Mouse (Mus musculus): Measurements from ENCODE around the gene Ptcd2. TPM values are rescaled to one million over a fixed set of nuclear protein-coding genes. Genes with fewer than 3 reads are reported as not detected.
A peak's percentile ranks its signal among the peaks of the same experiment; 100 is the strongest.
"Not testable (repeated sequence)": the region's sequence is repeated elsewhere in the genome, so short reads cannot be mapped to it uniquely, and the experiment has no call there.

The Ptcd2 gene
- total RNA-seq, 2 experiments from 2014 or later = 28.2 to 31.4 TPM

- no peak for DNase-seq
Observed at GRCm38 (mm10) chr13:99355072-99355471, 10.6 kb upstream of the Ptcd2 start.

- no peak for DNase-seq
Observed at GRCm38 (mm10) chr13:99353490-99353851, 9.0 kb upstream of the Ptcd2 start.

GRCm38 (mm10) chr13:99352758-99353489 is 8.4 kb upstream of the Ptcd2 start:
- peak; percentile 94 to 97 for DNase-seq

- no peak for DNase-seq
Observed at GRCm38 (mm10) chr13:99351596-99351995, 7.1 kb upstream of the Ptcd2 start.

- DNase-seq = no peak
Observed at GRCm38 (mm10) chr13:99351186-99351585, 6.7 kb upstream of the Ptcd2 start.

- DNase-seq = no peak
Observed at GRCm38 (mm10) chr13:99350009-99350408, 5.5 kb upstream of the Ptcd2 start.

GRCm38 (mm10) chr13:99343876-99344598 is 468 bp downstream of the Ptcd2 start:
- no peak for DNase-seq

GRCm38 (mm10) chr13:99341504-99341903 is 3.0 kb downstream of the Ptcd2 start:
- DNase-seq = no peak

- DNase-seq = no peak
Observed at GRCm38 (mm10) chr13:99337510-99337909, 7.0 kb downstream of the Ptcd2 start.

- no peak for DNase-seq
Observed at GRCm38 (mm10) chr13:99331255-99331654, 13.2 kb downstream of the Ptcd2 start.

- DNase-seq = not testable (repeated sequence)
Observed at GRCm38 (mm10) chr13:99324337-99324685, 20.2 kb downstream of the Ptcd2 start.

GRCm38 (mm10) chr13:99323632-99324336 is 20.7 kb downstream of the Ptcd2 start:
- DNase-seq = no peak

- DNase-seq = not testable (repeated sequence)
Observed at GRCm38 (mm10) chr13:99322915-99323314, 21.6 kb downstream of the Ptcd2 start.

GRCm38 (mm10) chr13:99320453-99320852 is 24.1 kb downstream of the Ptcd2 start:
- no peak for DNase-seq

GRCm38 (mm10) chr13:99317058-99317457 is 27.4 kb downstream of the Ptcd2 start:
- peak in 1 of 2 experiments; percentile 20 for DNase-seq

GRCm38 (mm10) chr13:99316366-99316765 is 28.1 kb downstream of the Ptcd2 start:
- DNase-seq = no peak

- DNase-seq = no peak
Observed at GRCm38 (mm10) chr13:99314657-99315181, 29.8 kb downstream of the Ptcd2 start.

- DNase-seq = no peak
Observed at GRCm38 (mm10) chr13:99314098-99314497, 30.4 kb downstream of the Ptcd2 start.

GRCm38 (mm10) chr13:99308393-99308792 is 36.1 kb downstream of the Ptcd2 start:
- DNase-seq = no peak

GRCm38 (mm10) chr13:99307930-99308359 is 36.6 kb downstream of the Ptcd2 start:
- no peak for DNase-seq

- DNase-seq = no peak
Observed at GRCm38 (mm10) chr13:99306164-99306563, 38.3 kb downstream of the Ptcd2 start.

- no peak for DNase-seq
Observed at GRCm38 (mm10) chr13:99305186-99305585, 39.3 kb downstream of the Ptcd2 start.

- no peak for DNase-seq
Observed at GRCm38 (mm10) chr13:99304365-99304764, 40.1 kb downstream of the Ptcd2 start.
